Mouse (Mus musculus) layer of hippocampus, adult 9-11 months (tissue): Measurements from ENCODE around the gene Stx18.

Experiments
- DNase-seq: peaks from one replicate; pipeline ENCODE4 v3.0.0; 2022

The Stx18 gene

GRCm38 (mm10) chr5:38082589-38082988, 44.0 kb downstream of the Stx18 start:
- DNase-seq, result no peak

- no peak for DNase-seq
Observed at GRCm38 (mm10) chr5:38083362-38083761, 44.8 kb downstream of the Stx18 start.

GRCm38 (mm10) chr5:38084616-38085015, 46.1 kb downstream of the Stx18 start:
- no peak for DNase-seq

GRCm38 (mm10) chr5:38085561-38086392, 47.2 kb downstream of the Stx18 start:
- DNase-seq, result no peak

GRCm38 (mm10) chr5:38090111-38090510, 51.6 kb downstream of the Stx18 start:
- no peak for DNase-seq

GRCm38 (mm10) chr5:38090581-38090980, 52.0 kb downstream of the Stx18 start:
- DNase-seq, result no peak

GRCm38 (mm10) chr5:38091046-38091965, 52.8 kb downstream of the Stx18 start:
- DNase-seq, result peak; percentile 37

GRCm38 (mm10) chr5:38091966-38092304, 53.4 kb downstream of the Stx18 start:
- no peak for DNase-seq

- DNase-seq, result no peak
Observed at GRCm38 (mm10) chr5:38094331-38094730, 55.8 kb downstream of the Stx18 start.

GRCm38 (mm10) chr5:38097501-38098093, 59.1 kb downstream of the Stx18 start:
- DNase-seq, result no peak

GRCm38 (mm10) chr5:38099139-38099676, 60.7 kb downstream of the Stx18 start:
- DNase-seq, result no peak

GRCm38 (mm10) chr5:38102945-38103344, 64.4 kb downstream of the Stx18 start:
- no peak for DNase-seq

GRCm38 (mm10) chr5:38106080-38106697, 67.6 kb downstream of the Stx18 start:
- no peak for DNase-seq

- no peak for DNase-seq
Observed at GRCm38 (mm10) chr5:38106807-38107206, 68.3 kb downstream of the Stx18 start.

- no peak for DNase-seq
Observed at GRCm38 (mm10) chr5:38114526-38114925, 76.0 kb downstream of the Stx18 start.

- DNase-seq, result peak; percentile 68
Observed at GRCm38 (mm10) chr5:38117056-38117455, 78.5 kb downstream of the Stx18 start.

GRCm38 (mm10) chr5:38119268-38119667, 80.7 kb downstream of the Stx18 start:
- no peak for DNase-seq

GRCm38 (mm10) chr5:38121699-38122098, 83.2 kb downstream of the Stx18 start:
- DNase-seq, result no peak

GRCm38 (mm10) chr5:38126519-38127306, 88.2 kb downstream of the Stx18 start:
- peak; percentile 71 for DNase-seq

GRCm38 (mm10) chr5:38129339-38129738, 90.8 kb downstream of the Stx18 start:
- no peak for DNase-seq

- DNase-seq, result no peak
Observed at GRCm38 (mm10) chr5:38136247-38136646, 97.7 kb downstream of the Stx18 start.

GRCm38 (mm10) chr5:38137163-38137562, 98.6 kb downstream of the Stx18 start:
- DNase-seq, result no peak
